Mouse (Mus musculus) liver, postnatal 0 days (tissue): Measurements from ENCODE around the gene Brca2. TPM values are rescaled to one million over a fixed set of nuclear protein-coding genes. Genes with fewer than 3 reads are reported as not detected.

Experiments
- ATAC-seq: fragments of 200-750 bp; cut with Nextera tagmentation; 2 replicates; pipeline ENCODE4 v1.8.0; 2017; ENCODE audit warnings: mild to moderate bottlenecking, moderate library complexity
- DNase-seq: peaks from one replicate; pipeline ENCODE4 v3.0.0-alpha.2; 2016
- H3K27ac ChIP-seq: fragments of 300-500 bp; sonication (generic); 2 replicates; pipeline ENCODE4 v1.5.1; 2014; ENCODE audit warnings: antibody characterized with exemption, moderate library complexity, mild to moderate bottlenecking, low read depth
- H3K27me3 ChIP-seq: fragments of 300-500 bp; sonication (generic); 2 replicates; pipeline ENCODE4 v1.6.1; 2014; ENCODE audit warnings: low read length, control low read depth, mixed read lengths; ENCODE audit not compliant: insufficient read depth
- H3K36me3 ChIP-seq: fragments of 300-500 bp; sonication (generic); replicated peaks from 2 replicates; pipeline ENCODE4 v1.6.1; 2014; ENCODE audit warnings: mild to moderate bottlenecking, control low read depth, low read length, moderate library complexity, mixed read lengths; ENCODE audit not compliant: insufficient read depth
- H3K4me1 ChIP-seq: fragments of 300-500 bp; sonication (generic); 2 replicates; pipeline ENCODE4 v1.6.1; 2014; ENCODE audit warnings: antibody characterized with exemption, mild to moderate bottlenecking, control low read depth; ENCODE audit not compliant: insufficient read depth
- H3K4me2 ChIP-seq: fragments of 300-500 bp; sonication (generic); 2 replicates; pipeline ENCODE4 v1.6.1; 2014; ENCODE audit warnings: low read depth, mild to moderate bottlenecking, low read length, moderate library complexity, mixed read lengths
- H3K4me3 ChIP-seq: fragments of 300-500 bp; sonication (generic); 2 replicates; pipeline ENCODE4 v1.5.1; 2014; ENCODE audit warnings: low read depth, low read length
- H3K9ac ChIP-seq: fragments of 300-500 bp; sonication (generic); replicated peaks from 2 replicates; pipeline ENCODE4 v1.6.1; 2014; ENCODE audit warnings: mild to moderate bottlenecking, moderate library complexity
- H3K9me3 ChIP-seq: fragments of 300-500 bp; sonication (generic); 2 replicates; pipeline ENCODE4 v1.6.1; 2016; ENCODE audit warnings: mild to moderate bottlenecking, control low read depth, low read length, mixed read lengths
- CTCF ChIP-seq: sonication (generic); IDR thresholded peaks from 2 replicates; pipeline ENCODE4 v1.5.1; 2016; ENCODE audit warnings: antibody characterized with exemption, low read depth
- EP300 ChIP-seq: IDR thresholded peaks from 2 replicates; pipeline ENCODE4 v1.6.1; 2016; ENCODE audit warnings: antibody characterized with exemption, low read depth, mild to moderate bottlenecking
- WGBS: fragments of 180-500 bp; shearing (Covaris S2); extraction: QIAGEN DNeasy Blood & Tissue Kit; methylation state at CpG from one replicate; pipeline ENCODE4 v1.1.7; 2014; ENCODE audit not compliant: insufficient replicate concordance; 5-methylcytosine and 5-hydroxymethylcytosine counted together
- polyA plus RNA-seq: library from polyadenylated mRNA; unstranded; fragments of >200 nt; fragmentation: Nextera tagmentation; extraction: Ambion mirVana; gene quantifications from 2 replicates; pipeline ENCODE4 v1.2.1, GENCODE M21; 2015

Gene Brca2
- polyA plus RNA-seq, 1 experiment from 2014 or later: 12.6 TPM

DNA sequence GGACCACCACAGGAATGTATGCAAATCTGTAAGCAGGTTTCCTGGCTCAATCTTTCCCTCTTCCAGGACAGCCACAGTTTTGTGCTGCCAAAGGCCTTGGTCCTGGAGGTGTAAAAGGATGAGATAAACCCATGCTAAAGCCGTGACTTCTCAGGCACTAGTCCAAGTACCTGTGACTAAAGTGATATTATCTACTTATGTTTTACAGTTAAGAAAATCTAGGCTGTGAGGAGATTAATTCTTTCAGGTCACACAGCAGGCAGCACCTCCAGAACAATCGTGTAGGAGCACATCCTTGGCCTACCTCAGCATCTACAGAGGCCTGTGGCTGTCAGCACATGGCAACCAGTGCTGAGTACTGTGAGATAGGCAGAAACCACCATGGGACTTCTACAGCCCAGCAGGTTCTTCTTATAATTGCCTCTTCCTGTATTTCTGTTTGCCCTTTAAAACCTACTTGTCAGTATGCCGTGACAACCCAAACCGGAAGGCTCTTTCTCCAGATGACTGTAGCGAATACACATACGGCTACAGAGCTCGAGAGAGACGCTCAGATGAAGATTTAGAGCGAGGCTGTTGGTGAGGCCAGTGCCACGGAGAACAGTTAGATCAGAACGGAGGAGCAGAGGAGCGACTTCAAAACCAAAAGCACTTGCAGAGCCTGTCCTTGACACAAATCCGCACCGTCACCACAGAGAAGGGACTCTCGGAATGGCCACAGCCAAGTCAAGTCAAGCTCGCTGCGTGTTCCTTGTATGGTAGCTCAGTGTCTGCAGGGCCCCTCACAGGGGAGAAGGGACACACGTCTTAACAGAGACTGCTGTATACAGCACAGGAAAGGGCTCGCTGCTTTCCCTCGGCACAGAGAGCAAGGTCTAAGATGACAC, 78.4 kb downstream of the Brca2 start:
- peak overlapping the region; percentile 34 for H3K4me2 ChIP-seq

DNA sequence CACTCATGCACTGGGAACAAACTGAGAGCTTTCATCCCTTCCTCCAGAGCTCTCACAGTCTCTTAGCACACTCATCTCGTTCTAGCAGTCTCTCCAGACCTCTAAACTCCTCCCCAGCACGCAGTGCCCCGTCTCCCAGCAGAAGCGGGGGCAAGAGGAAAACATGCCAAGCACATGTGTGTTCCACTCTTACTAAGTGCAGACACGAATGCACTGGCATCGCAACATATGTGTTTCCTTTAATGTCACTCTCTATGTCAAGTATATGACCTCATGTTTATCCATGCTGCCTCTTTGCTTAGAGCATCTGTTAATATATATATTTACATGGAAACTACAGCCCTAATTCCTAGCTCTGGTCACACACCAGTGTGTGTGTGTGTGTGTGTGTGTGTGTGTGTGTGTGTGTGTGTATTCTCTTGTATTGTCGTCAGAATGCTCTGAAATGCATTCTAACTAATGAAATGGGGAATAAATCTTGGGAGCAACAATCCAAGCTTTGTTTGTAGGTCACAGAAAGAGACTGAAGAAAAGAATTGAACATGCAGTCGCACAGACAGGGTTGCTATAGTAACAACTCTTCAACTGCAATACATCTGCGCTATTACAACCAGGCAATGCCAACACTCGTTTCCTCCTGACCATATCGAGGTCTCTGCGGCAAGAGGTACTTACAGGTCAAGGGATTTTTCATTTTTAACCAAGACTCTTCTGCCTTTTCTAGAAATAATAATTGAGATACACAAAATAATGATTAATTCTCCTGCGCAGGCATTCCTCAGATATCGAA, 79.2 kb downstream of the Brca2 start:
- WGBS: 78% methylated on average over 14 of the region's 14 CpGs
- Histone ChIP-seq H3K4me2 (peak overlapping the region; percentile 34; the same call in 1 of the 2 replicates), H3K36me3 (no peaks in the 10 kb centered on the region), H3K27ac (peak overlapping the region; percentile 88; the same call in 1 of the 2 replicates), H3K4me3 (no peak overlapping the region), H3K4me1 (peaks cover 28% of the 10 kb centered on the region), H3K27me3 (no peaks in the 10 kb centered on the region), H3K9ac (0 out of 2 replicates have a peak overlapping the region, but pooled peaks have one; percentile 42), H3K9me3 (no peaks in the 10 kb centered on the region)
- no peak for DNase-seq
- ATAC-seq: no peak
- TF ChIP-seq EP300 (no peak), CTCF (no peak)

More for the DNA sequence above, 78.4 kb downstream of the Brca2 start:
- no peak for TF ChIP-seq EP300
- TF ChIP-seq CTCF: no peak
- Histone ChIP-seq H3K9me3 (no peaks in the 10 kb centered on the region), H3K27ac (peak overlapping the region; percentile 88), H3K36me3 (no peaks in the 10 kb centered on the region), H3K4me1 (peaks cover 31% of the 10 kb centered on the region), H3K9ac (peak overlapping the region; percentile 42), H3K27me3 (no peaks in the 10 kb centered on the region), H3K4me3 (no peak overlapping the region)
- WGBS: 55% methylated on average over 20 of the region's 20 CpGs
- DNase-seq: no peak
- no peak for ATAC-seq

DNA sequence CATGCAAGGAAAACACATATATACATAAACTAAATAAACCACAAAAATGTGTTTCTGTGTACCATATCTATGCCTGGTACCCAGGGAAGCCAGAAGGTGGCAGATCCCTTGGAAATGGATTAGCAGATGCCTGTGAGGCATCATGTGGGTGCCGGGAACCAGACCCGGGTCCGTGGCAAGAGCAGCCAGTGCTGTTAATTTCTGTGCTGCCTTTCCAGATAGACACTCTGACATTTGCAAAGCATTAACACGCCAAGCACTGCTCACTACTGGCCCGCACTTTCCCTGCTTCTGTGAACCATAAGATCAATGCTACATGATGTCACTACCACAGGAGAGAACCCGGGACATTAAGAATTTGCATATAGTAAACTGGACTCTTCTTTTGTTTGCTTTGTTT, 83.7 kb downstream of the Brca2 start:
- Histone ChIP-seq H3K4me2 (no peak overlapping the region), H3K4me1 (no peaks in the 10 kb centered on the region), H3K27me3 (no peaks in the 10 kb centered on the region), H3K4me3 (no peak overlapping the region), H3K27ac (no peak overlapping the region), H3K9me3 (no peaks in the 10 kb centered on the region), H3K36me3 (no peaks in the 10 kb centered on the region), H3K9ac (no peak overlapping the region)
- ATAC-seq (no peak), DNase-seq (no peak)
- WGBS: 91% methylated on average over 6 of the region's 6 CpGs
- TF ChIP-seq EP300 (no peak), CTCF (no peak)

DNA sequence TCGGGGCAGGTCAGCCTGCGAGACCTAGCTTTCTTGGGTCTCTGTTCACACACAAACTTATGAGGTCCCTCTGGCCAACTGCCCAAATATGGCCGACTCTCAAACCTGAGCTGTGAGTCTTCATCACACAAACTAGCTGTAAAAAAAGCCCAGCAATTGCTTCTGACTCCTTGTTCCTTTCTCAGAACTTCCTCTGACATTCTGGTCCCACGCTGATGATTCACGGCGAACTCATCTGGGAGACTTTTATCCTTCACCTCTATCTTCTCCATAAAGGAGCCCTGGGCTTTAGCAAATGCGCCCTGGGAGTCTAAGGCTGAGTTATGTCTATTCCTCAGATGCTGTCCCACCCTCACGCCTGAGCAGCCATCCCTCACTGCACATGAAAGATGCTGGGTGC, 85.2 kb downstream of the Brca2 start:
- WGBS: 87% methylated on average over 8 of the region's 8 CpGs

DNA sequence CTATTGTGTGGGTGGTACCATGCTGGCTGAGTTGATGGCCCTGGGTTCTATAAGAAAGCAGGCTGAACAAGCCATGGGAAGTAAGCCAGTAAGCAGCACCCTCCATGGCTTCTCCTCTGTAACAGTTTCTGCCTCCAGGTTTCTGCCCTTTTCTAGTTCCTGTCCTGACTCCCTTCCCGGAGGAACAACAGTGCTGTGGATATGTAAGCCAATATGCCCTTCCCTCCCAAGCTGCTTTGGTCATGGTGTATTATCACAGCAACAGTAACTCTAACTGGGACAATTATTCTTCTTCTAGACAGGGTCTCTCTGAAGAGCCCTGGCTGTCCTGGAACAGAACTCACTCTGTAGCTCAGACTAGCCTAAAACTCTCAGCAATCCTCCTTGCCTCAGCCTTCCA, 88.7 kb downstream of the Brca2 start:
- TF ChIP-seq CTCF (no peak), EP300 (no peak)
- peaks cover 6% of the 10 kb centered on the region; the same call in 1 of the 2 replicates for H3K4me1 ChIP-seq
- 73% methylated on average over 1 of the region's 1 CpGs for WGBS
- no peak overlapping the region for H3K4me2 ChIP-seq
- ATAC-seq (no peak), DNase-seq (no peak)
- no peak overlapping the region for H3K9ac ChIP-seq
- no peaks in the 10 kb centered on the region; the same call in 1 of the 2 replicates for H3K36me3 ChIP-seq
- H3K4me3 ChIP-seq: no peak overlapping the region
- H3K27me3 ChIP-seq: no peaks in the 10 kb centered on the region
- H3K9me3 ChIP-seq: no peaks in the 10 kb centered on the region
- H3K27ac ChIP-seq: no peak overlapping the region

More for the DNA sequence above, 85.2 kb downstream of the Brca2 start:
- no peak for DNase-seq
- Histone ChIP-seq H3K27ac (no peak overlapping the region), H3K9ac (no peak overlapping the region), H3K9me3 (no peaks in the 10 kb centered on the region), H3K4me1 (peaks cover 6% of the 10 kb centered on the region; the same call in 1 of the 2 replicates), H3K4me3 (no peak overlapping the region), H3K4me2 (no peak overlapping the region), H3K36me3 (no peaks in the 10 kb centered on the region; the same call in 1 of the 2 replicates), H3K27me3 (no peaks in the 10 kb centered on the region)
- TF ChIP-seq EP300 (no peak), CTCF (no peak)
- no peak for ATAC-seq

DNA sequence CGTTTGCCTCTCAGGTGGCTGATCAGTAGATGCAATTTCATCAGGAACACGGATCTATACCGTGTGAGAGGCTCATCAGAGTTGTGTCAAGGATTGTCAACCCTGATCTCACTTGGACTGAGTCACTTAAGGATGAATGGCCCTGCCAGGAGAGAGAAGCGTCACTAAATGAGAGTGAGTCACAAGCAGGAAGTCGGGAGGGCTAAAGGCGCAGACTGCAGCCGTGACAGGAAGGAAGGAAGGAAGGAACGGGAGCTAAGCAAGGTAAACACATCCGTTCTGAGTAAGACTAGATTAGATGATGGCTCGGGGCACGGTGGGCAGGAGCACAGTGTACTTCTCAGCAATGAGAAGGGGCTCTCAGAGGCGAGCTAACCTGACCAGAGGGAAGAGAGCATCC, 89.3 kb downstream of the Brca2 start:
- no peak overlapping the region for H3K27ac ChIP-seq
- no peaks in the 10 kb centered on the region; the same call in 1 of the 2 replicates for H3K36me3 ChIP-seq
- ATAC-seq (peak; percentile 49), DNase-seq (no peak)
- H3K9me3 ChIP-seq: no peaks in the 10 kb centered on the region
- no peak for TF ChIP-seq CTCF
- peak; percentile 39; the same call in 1 of the 2 replicates for TF ChIP-seq EP300
- H3K4me3 ChIP-seq: no peak overlapping the region
- H3K4me1 ChIP-seq: peaks cover 6% of the 10 kb centered on the region; the same call in 1 of the 2 replicates
- no peak overlapping the region for H3K9ac ChIP-seq
- H3K27me3 ChIP-seq: no peaks in the 10 kb centered on the region
- WGBS: 32% methylated on average over 12 of the region's 12 CpGs
- H3K4me2 ChIP-seq: no peak overlapping the region
